Mouse (Mus musculus) ovary, adult 2 months (tissue): ENCODE data around the gene Dhrs13. TPM values are rescaled to one million over a fixed set of nuclear protein-coding genes. Genes with fewer than 3 reads are reported as not detected.

ENCODE experiments used
- polyA plus RNA-seq: library from polyadenylated mRNA; depleted of rRNA; stranded (reverse); fragments of >200 nt; gene quantifications from 2 replicates; pipeline ENCODE4 v1.2.3, GENCODE M21; 2012; rRNA removed

Dhrs13 gene
- 19.7 TPM in 2 replicates for polyA plus RNA-seq

GRCm38 (mm10) chr11:78031947-78032808 is at the start of gene Dhrs13:
Dhrs13 (plus strand) TSS chr11:78032280.

GRCm38 (mm10) chr11:77982441-77982905 is 49.6 kb upstream of the Dhrs13 start, which contains the start of gene Phf12:
Phf12 (plus strand) TSS chr11:77982754.

GRCm38 (mm10) chr11:78037831-78038752 is 6.0 kb downstream of the Dhrs13 start, which contains the start of gene Flot2:
Flot2 (plus strand) TSS chr11:78037931.

DNA sequence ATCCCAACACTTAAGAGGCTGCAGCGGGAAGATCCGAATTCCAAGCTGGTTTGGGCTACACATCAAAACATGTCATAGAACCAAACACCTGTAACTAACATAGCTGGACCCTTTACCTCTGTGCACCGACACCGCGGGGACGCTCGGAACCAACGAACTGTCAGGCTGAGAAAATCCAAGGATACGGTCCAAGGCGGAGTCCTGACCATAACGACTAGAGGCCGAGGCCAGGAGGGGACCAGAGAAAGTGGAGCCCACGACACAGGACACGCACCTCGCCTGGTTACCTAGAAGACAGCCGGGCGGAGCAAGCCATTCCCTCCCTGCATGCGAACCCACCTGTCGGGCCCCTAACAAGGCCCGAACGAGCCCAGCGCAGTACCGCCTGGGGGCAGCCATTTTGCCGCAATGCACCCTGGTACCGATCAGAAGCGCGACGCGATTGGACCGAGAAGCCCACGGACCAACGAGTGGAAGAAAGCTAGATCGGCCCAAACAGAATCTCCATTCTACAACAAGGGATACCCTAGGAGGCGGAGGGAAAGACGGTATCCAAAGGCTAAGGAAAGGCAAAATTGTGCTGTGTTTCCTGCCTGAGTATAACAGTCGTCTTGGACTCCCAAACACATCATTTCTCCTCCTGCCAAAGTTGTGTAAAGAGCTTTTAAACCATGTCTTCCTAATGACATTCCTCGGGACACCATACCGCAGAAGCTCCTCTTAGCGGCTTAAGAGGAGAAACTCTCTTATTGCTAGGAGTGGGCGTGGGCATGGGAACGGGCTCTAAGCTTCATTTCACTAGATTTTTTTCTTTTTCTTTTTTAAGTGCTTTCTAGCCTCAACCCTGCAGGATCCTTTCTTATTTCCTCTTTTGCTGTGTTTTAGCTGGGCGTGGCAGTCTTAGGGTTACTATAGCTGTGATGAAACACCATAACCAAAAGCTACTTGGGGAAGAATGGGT is 48.2 kb downstream of the Dhrs13 start, which contains the start of gene Eral1:
Gene Eral1, minus strand, starts transcription at position 423 of the 961 bp plus-strand sequence.

Other genes starting within 250 kb of the Dhrs13 start
- gene Gm10277, start 244.5 kb upstream of the Dhrs13 start, polyA plus RNA-seq, result not detected in 2 replicates
- 2.4 and 4.0 TPM in 2 replicates for gene Pipox, start 138.2 kb upstream of the Dhrs13 start, polyA plus RNA-seq
- 2.8 and 3.3 TPM in 2 replicates for gene Sez6, start 101.5 kb upstream of the Dhrs13 start, polyA plus RNA-seq
- gene Phf12, start 49.5 kb upstream of the Dhrs13 start, polyA plus RNA-seq, result 54.3 and 67.9 TPM in 2 replicates
- gene Flot2, start 5.7 kb downstream of the Dhrs13 start, polyA plus RNA-seq, result 130 and 137 TPM in 2 replicates
- 38.3 and 49.4 TPM in 2 replicates for gene Eral1, start 48.1 kb downstream of the Dhrs13 start, polyA plus RNA-seq
- 30.4 and 47.6 TPM in 2 replicates for gene Fam222b, start 62.4 kb downstream of the Dhrs13 start, polyA plus RNA-seq
- gene Traf4, start 133.3 kb downstream of the Dhrs13 start, polyA plus RNA-seq, result 122 and 141 TPM in 2 replicates
- 34.2 and 34.3 TPM in 2 replicates for gene Nek8, start 144.4 kb downstream of the Dhrs13 start, polyA plus RNA-seq
- 100 and 122 TPM in 2 replicates for gene Tlcd1, start 144.4 kb downstream of the Dhrs13 start, polyA plus RNA-seq
- 166 and 182 TPM in 2 replicates for gene Rpl23a, start 151.3 kb downstream of the Dhrs13 start, polyA plus RNA-seq
- 162 and 227 TPM in 2 replicates for gene Rab34, start 156.2 kb downstream of the Dhrs13 start, polyA plus RNA-seq
- 0.90 and 1.1 TPM in 2 replicates for gene Proca1, start 161.1 kb downstream of the Dhrs13 start, polyA plus RNA-seq
- gene Sdf2, start 213.5 kb downstream of the Dhrs13 start, polyA plus RNA-seq, result 160 and 201 TPM in 2 replicates
- gene Supt6, start 213.7 kb downstream of the Dhrs13 start, polyA plus RNA-seq, result 17.8 and 25.3 TPM in 2 replicates
- 88.4 and 89.1 TPM in 2 replicates for gene 2610507B11Rik, start 229.5 kb downstream of the Dhrs13 start, polyA plus RNA-seq